Mouse (Mus musculus) kidney, adult 2 months (tissue): ENCODE measurements around the gene Pou4f2.

ENCODE experiments used
- CTCF ChIP-seq: fragments of 200-500 bp; conservative IDR thresholded peaks from 2 replicates; pipeline ENCODE4 v1.5.1; 2011; ENCODE audit warnings: low read depth, mild to moderate bottlenecking, control low read depth, low read length, moderate library complexity, mixed read lengths; ENCODE audit not compliant: insufficient read depth, insufficient read length
- POLR2A ChIP-seq: fragments of 200-500 bp; IDR thresholded peaks from one replicate; pipeline ENCODE4 v1.6.1; 2011; ENCODE audit warnings: low read depth, low read length, control low read depth

DNA sequence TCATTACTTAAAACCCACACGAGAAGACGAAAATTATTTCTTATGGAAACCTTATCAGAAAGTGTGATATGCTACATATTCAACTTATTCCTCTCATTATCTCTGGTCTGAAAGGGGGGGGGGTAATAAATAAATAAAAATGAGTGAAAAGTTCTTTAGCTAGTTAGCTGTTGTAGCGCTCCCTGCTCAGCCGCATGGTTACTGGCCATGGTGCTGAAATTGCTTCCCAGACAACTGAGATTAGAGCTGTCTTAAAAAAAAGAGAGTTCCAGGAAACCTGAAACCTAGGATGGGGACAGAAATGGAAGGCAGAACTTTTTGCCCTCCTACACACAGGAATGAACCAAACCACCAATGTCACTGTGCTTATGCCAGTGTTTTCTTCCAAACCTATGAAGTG, 5.1 kb downstream of the Pou4f2 start:
- TF ChIP-seq POLR2A (no peak), CTCF (no peak)
